Mouse (Mus musculus) embryo, embryonic 9.5 days (tissue): ENCODE data around the gene Pcid2.

Source experiments
- DNase-seq: peaks from one replicate; pipeline ENCODE4 v3.0.0-alpha.2; 2017; ENCODE audit errors: extremely low spot score

The Pcid2 gene

DNA sequence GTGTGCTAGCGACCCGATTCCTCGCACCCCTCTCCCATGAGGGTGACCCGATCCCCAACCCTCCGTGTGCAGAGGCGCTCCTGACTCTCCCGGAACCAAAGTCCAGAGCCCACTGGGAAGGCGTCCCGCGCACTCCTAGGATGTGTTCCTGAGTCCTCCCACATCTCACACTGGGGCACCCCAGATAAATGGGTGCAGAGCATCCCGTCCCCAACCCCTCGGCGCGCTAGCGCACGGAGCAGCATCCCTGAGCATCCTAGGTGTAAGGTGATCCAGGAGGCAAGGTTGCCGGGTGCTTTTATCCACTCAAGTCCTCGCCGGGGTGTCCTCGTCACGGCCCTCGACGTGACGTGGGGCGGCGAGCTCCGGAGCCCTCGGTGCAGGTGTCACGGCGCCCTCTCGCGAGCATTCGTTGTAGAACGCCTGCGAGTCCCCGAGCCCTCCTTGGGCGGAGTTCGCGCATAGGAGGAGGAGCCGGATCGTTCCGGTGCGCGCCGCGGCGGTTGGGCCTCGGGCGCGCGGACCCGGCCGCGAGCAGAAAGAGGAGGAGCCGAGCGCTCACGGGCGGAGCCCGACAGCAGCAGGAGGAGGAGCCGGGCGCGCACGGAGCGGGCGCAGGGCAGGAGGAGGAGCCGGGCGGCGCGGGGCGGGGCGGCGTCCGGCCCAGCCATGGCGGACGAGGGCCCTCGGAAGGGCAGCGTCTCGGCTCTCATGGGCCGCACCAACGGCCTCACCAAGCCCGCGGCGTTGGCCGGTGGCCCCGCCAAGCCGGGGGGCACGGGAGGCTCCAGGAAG lies at the start of gene Pcid2, which contains the start of gene Cul4a:
Pcid2 (minus strand) TSS at position 373 of the 795 bp plus-strand sequence.
Cul4a (plus strand) TSS at position 535 of the 795 bp plus-strand sequence.
- peak; percentile 97 for DNase-seq

- DNase-seq, result no peak
Observed at GRCm38 (mm10) chr8:13154099-13154498, 48.8 kb upstream of the Pcid2 start.

GRCm38 (mm10) chr8:13150929-13151328 lies 45.7 kb upstream of the Pcid2 start:
- no peak for DNase-seq

DNA sequence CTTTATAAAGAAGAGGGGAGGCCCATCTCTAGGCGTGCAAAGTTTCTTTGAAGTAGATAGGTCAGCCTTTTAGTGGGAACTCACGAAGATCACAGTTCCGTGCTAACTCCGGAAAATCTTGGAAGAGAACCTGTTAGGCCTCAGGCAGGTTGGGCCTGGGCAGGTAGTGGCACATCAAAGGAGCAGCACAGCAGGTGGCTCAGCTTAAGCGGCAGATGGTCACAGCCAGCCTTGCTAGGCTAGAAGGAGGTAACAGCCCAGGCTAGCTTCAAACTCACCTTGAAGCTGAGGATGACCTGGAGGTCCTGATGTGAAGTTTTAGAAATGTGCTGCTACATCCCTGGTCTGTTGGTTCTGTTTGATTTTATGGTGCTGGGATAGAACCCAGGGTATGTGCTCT lies 44.6 kb upstream of the Pcid2 start:
- no peak for DNase-seq

DNA sequence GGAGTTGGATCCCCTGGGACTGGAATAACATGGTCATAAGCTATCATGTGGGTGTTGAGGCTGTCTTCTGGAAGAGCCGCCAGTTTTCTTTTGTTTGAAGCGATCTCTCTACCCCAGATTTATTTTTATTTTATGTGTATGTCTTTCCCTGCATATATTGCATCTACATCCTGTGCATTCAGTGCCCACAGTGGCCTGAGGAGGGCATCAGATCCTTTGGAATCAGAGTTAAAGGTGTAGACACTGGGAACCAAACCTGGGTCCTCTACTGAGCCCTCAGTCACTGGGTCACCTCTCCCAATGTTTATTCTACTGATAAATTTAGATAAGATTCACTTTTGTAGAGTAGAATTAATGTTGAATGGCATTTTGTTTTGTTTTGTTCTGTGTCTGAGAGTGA lies 44.0 kb upstream of the Pcid2 start:
- DNase-seq, result no peak

- DNase-seq, result no peak
Observed at GRCm38 (mm10) chr8:13148476-13148875, 43.2 kb upstream of the Pcid2 start.

DNA sequence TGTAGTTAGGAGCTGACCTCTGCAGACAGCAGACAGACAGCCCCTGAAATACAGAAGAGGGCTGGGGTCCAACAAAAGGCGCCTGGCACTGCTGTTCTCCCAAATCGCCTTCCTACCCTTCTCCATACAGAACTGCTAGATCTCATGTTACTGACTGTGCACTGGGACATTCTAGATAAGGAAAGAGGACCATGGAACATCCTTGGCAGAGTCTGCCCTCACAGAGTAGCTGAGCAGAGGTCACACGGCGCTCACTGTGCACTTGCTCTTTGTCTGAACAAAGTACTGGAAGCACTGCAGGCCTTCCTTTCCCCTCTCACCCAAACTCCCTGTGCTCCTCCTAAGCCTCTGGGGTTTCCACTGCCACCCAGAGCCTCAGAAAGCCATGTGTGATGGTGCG lies 36.4 kb upstream of the Pcid2 start:
- no peak for DNase-seq

DNA sequence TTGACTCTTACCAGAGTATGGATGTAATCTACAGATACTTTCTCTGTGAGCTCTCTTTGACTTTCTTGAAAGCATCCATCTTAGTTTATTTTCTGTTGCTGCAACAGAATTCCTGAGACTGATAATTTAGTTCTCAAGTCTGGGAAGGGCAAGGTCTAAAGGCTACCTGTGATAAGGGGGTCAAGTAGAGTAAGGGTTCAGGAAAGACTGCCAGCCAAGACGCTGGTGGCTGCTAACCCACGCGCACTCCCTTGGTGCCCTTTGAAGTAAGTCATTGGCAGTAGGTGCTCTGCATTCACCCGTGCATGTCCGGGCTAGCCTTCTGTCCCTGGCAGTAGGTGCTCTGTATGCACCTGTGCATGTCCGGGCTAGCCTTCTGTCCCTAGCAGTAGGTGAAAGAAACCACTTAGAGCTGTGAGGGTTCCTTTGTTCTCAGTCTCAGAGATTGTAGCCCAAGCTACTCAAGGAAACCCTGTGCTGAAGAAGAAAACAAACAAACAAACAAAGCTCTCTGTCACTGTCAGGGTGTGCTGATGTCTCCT lies 34.5 kb upstream of the Pcid2 start:
- no peak for DNase-seq

- DNase-seq, result peak; percentile 18
Observed at GRCm38 (mm10) chr8:13132220-13132619, 27.0 kb upstream of the Pcid2 start.

- DNase-seq, result no peak
Observed at GRCm38 (mm10) chr8:13124897-13125296, 19.6 kb upstream of the Pcid2 start.

DNA sequence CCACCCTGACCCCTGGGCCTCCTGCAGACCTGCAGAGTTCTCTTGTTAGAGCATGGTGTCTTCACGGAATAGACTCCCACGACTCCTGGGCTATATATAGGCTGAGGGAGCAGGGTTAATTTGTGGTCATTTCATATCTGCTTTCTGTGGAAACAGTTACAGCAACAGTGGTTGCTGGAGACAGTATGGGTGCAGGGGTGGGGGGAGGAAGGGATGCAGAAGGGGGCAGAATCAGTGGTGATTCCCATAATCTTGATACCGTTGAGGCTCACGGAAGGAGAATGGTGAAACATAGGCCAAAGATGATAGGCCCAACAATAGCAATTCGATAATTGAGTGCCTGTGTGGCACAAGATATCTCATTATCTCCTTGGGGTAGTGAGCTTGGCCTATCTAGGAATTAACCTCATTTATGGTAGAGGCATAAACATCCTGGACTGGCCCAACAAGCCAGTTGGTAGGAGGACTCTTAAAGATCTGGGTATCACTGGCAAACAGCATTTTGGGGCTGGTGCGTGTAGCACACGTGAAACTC lies 17.7 kb upstream of the Pcid2 start:
- DNase-seq, result no peak

GRCm38 (mm10) chr8:13120882-13121665 lies 15.8 kb upstream of the Pcid2 start:
- no peak for DNase-seq

- no peak for DNase-seq
Observed at GRCm38 (mm10) chr8:13118516-13118915, 13.3 kb upstream of the Pcid2 start.

DNA sequence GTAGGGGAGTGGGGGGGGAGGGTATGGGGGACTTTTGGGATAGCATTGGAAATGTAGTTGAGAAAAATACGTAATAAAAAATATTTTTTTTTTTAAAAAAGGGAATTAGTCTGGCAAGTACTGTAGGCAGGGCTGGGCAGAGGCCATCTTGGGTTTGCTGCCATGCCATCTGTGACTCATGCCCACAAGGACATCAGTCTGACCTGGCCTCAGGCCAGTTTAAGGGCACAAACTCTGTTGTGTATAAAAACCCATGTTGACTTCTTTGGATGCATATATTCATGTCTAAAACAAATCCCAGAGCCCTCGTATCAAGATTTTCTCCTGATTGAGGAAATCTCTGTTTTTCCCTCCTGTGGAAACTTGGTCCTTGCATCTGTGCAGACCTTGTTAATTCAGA lies 11.8 kb upstream of the Pcid2 start:
- DNase-seq, result no peak

- no peak for DNase-seq
Observed at GRCm38 (mm10) chr8:13113232-13113631, 8.0 kb upstream of the Pcid2 start.

DNA sequence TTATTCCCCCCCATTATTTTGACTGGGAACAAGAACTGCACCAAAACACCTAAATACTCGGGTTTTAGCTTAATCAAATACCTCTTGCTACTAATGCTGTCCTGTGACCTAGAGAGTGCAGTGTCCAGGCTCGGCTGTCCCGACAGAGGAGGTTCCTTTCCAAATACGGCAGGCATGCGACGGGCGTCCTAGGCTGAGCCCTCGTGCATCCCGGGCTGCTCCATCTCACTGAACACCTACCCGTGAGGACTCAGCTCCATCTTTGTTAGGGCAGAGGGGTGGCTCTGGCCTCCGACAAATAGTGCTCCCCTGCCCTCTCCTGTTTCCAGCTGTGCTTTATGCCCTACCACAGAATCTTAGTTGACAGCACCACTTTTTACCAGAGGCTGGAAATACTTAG lies 6.7 kb upstream of the Pcid2 start:
- DNase-seq, result no peak

GRCm38 (mm10) chr8:13109416-13109960 lies 4.2 kb upstream of the Pcid2 start:
- DNase-seq, result no peak

DNA sequence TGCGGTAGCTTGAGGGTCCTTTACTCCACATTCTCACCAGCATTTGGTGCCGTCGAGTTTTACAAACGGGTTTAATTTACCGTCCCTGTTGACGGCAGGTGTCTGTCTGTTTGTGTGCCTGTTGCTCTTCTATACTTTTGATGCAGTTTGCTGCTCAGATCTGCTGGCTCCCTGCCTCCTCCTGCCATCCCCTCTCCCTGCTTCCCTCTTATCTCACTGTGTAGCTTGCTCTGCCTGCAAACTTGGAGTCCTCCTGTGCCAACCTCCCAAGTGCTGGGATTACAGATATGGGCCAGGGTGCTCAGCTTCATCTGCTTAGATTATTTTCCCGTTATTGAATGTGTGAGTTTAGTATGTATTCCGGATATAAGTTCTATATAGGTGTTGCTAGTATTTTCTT lies 3.7 kb upstream of the Pcid2 start:
- no peak for DNase-seq

- DNase-seq, result no peak
Observed at GRCm38 (mm10) chr8:13107990-13108638, 2.9 kb upstream of the Pcid2 start.

- DNase-seq, result peak; percentile 69
Observed at GRCm38 (mm10) chr8:13105908-13106551, 771 bp upstream of the Pcid2 start.

DNA sequence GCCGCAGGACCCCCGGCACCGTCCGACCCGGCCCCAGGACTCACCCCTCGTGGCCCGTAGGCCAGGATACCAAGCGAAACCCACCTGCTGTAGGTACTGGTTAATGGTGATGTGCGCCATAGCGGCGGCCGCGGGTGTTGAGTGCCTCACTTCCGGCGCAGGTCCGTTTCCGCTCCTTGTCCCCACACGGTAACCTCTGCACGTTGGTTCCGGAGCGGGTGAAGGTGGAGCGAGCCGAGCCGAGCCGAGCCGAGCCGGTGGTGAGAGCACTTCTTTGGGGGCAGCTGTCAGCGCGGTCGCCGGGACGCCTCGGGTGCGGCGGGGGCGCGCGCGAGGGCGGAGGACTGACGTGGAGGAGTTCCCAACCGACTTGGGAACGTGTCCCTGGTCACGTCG lies 570 bp downstream of the Pcid2 start:
- peak; percentile 94 for DNase-seq
